Mouse (Mus musculus) left cerebral cortex, postnatal 25 days (tissue): ENCODE results near the gene Brf1. TPM values are rescaled to one million over a fixed set of nuclear protein-coding genes. Genes with fewer than 3 reads are reported as not detected.
A peak's percentile ranks its signal among the peaks of the same experiment; 100 is the strongest.

Experiments
- DNase-seq, 2 experiments: peaks; one replicate each; pipeline ENCODE4 v3.0.0; 2022; ENCODE audit warnings: low spot score in 2 of 2, mixed read lengths in 1 of 2
- intact Hi-C: fragments of 180-260 bp; cut with DNase I; formaldehyde crosslinking; loops from one replicate; pipeline ENCODE4 v1.15.1; 2025
- total RNA-seq, 2 experiments: library from RNA; stranded (reverse); gene quantifications; 2 replicates each; pipeline ENCODE4 v1.2.3; 2021

Brf1 gene
- total RNA-seq, 2 experiments from 2014 or later, result 45.0 to 50.4 TPM

DNA sequence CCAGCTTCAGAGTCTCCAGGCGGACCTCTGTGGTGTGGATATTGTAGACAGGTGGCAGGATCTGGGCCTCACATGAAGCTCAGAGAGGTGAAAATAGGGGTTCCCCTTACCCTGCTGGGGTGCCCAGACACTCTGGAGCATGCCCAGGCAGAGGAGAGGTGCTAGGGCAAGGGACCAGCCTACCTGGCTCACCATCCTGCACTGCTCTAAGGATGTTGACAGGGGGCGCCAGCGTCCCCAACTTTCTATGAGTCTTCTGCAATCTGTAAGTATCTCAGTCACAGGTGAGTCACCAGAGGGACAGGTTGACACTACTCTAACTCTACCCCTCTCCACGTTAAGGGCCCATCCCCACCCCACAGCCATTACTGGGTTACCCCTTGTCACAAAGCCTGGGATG, 53.2 kb downstream of the Brf1 start:
- DNase-seq, result no peak
- intact Hi-C loops, result no loop called here

DNA sequence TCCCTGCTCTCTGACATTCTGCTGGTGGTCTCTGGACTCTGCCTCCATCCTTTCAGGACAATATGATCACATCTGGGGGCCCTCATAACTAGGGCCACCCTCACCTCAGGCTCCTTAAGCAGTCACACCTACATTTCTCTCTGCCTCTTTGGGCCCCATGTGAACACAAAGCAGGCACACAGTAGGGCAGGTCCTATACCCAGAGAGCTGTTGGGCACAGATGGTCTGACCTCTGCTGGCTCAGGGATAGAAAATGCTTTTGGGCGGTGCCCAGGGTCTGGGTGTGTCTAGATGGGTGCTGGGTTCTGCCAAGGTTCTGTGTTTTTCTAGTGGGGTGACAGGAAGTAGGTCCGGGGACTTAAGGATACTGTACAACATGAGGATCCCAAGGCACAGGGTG, 56.8 kb downstream of the Brf1 start:
- DNase-seq, result no peak
- intact Hi-C loops, result no loop called here

GRCm38 (mm10) chr12:112941776-112942713, 58.5 kb downstream of the Brf1 start, which contains the start of gene Nudt14:
Nudt14 (minus strand) TSS chr12:112942124.
- intact Hi-C loops, result no loop called here

GRCm38 (mm10) chr12:112941156-112941775, 59.2 kb downstream of the Brf1 start:
- intact Hi-C loops, result no loop called here
- DNase-seq, result no peak

More at GRCm38 (mm10) chr12:112941776-112942713, 58.5 kb downstream of the Brf1 start, which contains the start of gene Nudt14:
- peak; percentile 73 to 77 for DNase-seq

DNA sequence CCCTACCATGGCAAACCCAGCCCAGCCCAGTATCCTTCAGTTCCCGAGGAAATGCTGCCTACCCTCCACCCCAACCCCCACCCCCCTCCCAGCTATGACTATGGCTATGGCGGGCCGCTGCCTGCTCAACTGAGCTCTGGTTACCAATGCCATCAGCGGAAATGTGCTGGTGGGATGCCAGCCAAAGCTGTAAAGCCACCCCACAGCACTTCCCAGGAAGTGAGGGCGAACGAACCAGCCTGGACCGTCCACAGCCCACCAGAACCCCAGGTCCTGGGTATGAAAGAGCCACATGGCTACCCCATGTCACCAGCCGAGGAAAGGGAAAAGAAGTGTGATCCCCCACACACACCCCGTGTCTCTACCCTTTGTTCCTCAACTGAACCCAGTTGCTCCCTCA, 59.8 kb downstream of the Brf1 start:
- DNase-seq, result no peak
- intact Hi-C loops, result no loop called here

DNA sequence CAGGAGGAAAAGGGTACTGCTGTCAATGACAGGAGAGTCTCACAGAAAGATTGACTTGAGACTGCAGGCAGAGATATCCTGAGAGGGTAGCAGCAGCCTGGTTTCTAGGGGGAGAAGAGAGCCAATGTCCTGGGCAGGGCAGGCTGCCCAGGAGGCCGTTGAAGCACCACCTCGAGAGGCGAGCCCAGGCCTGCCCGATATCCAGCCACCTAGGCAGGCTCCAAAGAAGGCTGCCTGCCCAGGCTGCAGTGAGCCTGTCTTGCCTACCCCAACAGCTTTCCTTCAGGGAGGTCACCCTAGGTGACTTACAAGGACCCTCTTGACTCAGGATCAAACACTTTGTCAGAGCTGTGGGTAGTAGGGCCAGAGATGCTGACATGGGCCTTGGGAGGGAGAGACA, 60.3 kb downstream of the Brf1 start:
- DNase-seq, result no peak
- intact Hi-C loops, result no loop called here

DNA sequence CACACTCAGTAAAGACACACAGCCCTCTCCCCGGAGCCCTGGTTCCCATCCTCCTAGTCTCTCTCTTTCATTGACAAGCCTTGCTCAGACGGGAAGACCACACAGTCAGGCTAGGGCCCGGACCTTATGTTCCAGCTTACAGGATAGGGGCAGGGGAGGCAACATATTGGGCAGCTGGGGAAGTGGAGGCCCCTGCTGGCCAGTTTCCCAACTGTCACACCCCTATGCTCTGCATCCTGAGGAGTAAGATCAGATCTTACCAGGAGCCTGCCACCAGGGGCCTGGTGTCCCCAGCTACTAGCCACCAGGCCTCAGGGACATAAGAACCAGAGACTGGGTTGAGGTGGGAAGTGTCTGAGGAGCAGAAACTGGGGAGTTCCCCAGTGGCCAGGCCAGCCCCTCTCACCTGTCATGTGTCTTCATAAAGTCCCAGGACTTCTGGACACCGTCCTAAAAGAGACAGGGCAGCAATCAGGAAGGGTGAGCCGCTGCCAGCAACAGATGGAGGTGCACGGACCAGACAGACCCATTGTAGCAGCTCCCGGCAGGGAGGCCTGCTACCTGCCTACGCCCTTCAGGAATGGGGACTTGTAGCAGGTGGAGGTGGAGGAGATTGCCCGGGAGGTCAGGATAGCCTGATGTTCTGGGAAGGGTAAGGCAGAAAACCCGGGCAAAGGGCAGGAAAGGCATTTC, 61.5 kb downstream of the Brf1 start:
- intact Hi-C loops, result no loop called here
- no peak for DNase-seq

GRCm38 (mm10) chr12:112938366-112938765, 62.1 kb downstream of the Brf1 start:
- no peak for DNase-seq
- intact Hi-C loops, result no loop called here

DNA sequence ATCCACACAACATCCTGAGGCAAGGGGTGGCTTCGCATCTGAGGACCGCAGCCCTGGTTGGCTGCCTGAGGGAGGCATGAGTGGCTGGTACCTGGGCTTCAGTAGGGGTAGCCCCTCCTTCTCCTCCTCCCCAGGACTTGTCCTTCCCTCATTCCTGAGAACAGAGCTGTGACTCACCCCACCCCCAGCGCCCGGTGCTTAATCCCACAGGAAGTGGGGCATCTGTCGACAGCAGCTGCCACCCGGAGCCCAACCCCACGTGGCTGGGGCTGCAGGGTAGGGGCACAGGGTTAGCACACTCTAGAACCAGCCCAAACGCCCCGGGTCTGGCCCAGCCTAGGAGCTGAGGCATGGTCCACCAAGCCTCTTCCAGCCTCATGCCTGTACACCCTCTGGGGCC, 62.6 kb downstream of the Brf1 start:
- peak in 1 of 2 experiments; percentile 65 for DNase-seq
- intact Hi-C loops, result no loop called here

DNA sequence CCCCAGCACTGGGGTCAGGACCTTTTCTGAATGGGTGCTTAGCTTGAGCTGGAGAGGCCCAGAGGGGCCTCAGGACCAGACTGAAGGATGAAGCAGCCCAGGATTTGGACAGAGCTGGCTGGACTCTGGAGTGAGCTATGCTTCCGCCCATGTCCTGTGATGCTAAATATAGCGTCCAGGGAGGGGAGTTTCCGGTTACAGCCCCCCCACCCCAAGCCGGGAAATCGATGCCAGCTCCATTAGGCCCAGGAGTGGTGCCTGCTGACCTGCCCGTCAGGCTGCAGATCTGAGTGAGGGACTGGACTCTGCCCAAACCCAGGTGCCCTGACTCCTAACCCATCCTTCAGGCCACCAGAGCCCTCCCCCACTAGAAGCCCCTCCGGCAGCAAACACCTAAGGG, 67.9 kb downstream of the Brf1 start:
- intact Hi-C loops, result no loop called here
- no peak for DNase-seq

DNA sequence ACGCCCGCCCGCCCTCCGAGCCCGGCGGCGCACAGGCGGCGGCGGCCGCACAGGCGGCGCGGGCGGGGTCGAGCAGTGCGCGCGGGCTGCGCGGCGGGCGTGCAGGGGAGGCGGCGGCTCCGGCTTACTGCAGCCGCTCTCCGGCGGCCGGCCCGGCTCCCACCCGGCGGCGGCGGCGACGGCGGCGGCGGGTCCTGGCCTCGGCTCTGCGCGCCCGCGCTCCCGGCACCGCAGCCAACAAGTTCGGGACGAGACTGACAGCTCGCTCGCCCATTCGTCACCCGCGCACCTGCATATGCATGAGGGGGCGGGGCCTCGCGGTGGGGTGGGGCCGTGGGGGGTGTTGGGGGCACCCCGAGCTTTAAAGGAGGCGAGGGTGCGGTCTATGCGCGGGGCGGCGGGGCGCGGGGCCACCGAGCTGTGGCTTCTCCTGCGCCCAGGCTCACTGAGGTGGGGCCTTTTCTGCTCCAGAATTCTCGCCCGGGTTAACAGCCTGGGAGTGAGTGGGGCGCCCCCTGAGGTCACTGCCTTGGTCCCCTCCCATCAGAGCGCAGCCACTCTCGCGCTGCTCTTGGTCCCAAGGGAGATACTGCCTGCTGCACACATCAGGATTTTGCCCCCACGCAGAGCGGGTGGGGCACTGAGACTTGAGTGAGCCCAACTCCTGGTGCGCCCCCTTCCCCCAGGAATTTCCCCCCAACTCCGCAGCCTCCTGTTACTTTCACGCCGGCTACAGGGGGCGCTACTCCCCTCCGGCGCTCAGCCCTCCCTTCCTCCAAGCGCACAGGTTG, 70.7 kb downstream of the Brf1 start, which contains the start of gene Jag2:
Gene Jag2, minus strand, starts transcription at position 215 of the 791 bp plus-strand sequence.
- DNase-seq, result peak; percentile 80
- intact Hi-C loops, result loop anchor here (5.0 kb wide), 1 partner anchor 52 kb away; no protein-coding TSS in a partner anchor

DNA sequence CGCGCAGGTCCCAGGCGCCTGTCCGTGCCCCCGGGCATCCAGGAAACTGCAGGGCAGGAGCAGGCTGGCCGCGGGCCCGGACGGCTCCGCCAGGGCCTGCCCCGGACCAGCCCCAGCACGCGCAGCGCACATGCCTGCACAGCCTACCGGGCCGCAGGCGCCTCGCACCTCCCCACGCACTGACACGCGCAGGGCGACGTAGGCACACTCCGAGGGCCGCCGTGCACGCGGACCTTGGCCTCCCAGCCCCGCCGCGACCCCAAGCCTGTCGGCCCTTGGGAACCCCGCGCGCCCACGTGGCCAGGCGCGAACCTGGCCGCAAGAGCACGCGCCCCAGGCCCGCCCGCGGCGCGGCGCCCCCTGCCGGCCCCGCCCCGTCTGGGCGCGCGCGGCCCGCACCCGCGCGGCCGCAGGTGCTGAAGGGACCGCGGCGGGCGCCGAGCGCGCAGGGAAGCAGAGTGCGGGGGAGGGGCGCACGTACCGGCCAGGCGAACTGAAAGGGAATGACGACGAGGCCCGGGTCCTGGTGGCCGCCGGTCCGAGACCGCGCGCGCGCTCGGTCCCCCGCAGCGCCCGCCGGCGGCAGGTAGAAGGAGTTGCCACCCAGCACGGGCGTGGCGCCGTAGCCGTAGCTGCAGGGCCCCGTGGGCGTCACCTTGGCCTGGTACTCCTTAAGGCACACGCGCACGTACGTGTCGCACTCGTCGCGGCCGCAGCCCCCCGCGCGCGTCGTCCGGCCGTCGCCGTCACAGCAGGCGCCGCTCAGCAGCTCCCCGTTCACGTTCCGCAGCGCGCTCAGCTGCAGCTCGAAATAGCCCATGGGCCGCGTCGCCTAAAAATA, 71.9 kb downstream of the Brf1 start:
- peak; percentile 75 to 79 for DNase-seq
- intact Hi-C loops, result loop anchor here (5.0 kb wide), 1 partner anchor 51 kb away; no protein-coding TSS in a partner anchor

DNA sequence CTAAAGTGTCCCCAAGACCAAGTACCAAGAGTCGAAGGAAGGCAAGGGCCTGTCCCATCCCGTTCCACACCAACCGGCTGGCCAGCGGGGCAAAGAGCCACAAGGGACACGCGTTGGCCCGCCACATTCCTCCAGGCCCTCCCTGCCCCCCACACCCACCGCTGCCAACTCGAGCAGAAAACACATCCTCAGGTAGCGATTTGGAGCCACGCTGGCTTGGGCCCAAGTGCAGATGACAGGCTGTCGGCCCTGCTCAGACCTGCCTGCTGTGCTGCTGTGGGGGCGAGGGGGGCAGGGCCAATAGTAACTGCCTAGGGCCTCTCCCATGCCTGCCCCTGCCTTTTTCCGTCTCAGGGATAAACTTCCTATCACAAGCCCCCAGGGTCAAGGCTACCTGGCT, 73.2 kb downstream of the Brf1 start:
- intact Hi-C loops, result loop anchor here (5.0 kb wide), 1 partner anchor 50 kb away; no protein-coding TSS in a partner anchor
- DNase-seq, result no peak

- intact Hi-C loops, result loop anchor here (5.0 kb wide), 1 partner anchor 49 kb away; no protein-coding TSS in a partner anchor
- DNase-seq, result no peak
Measured at GRCm38 (mm10) chr12:112925950-112926349, 74.6 kb downstream of the Brf1 start.

DNA sequence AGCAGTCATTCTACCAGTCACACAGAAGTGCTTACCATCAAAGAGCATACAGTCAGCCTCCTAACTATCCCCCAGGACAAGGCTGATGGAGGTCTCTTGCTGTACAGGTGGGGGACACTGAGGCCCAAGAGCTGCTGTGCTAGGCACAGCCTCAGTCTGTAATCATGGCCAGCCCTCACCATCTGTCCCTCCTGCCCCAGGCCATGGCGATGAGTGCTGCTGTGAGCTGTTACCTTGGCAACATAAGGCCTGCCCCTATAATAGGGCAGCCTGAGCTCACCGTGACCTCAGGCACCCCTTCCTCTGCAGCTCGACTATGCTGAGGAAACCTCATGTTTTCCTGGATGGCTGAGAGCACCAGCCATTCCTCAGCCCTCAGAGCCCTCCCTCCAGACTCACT, 78.0 kb downstream of the Brf1 start:
- no peak for DNase-seq
- intact Hi-C loops, result no loop called here

DNA sequence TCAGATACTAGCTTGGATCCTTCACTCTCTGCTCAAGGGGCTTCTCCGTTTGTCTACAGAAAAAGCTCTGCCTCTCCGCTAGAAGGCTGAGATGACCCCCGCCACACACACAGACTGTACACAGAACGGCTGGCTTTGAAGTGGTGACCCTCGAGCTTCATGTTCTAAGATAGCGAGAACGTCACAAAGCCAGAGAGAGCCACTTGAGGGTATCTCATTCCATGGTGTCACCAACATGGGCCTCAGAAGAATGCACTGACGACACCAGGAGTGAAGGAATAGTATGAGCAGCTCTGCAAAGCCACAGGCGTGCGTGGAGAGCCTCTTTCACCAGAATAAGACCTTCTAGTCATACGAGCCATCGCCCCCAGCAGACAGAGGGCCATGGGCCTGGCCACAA, 79.0 kb downstream of the Brf1 start:
- DNase-seq, result no peak
- intact Hi-C loops, result no loop called here

- intact Hi-C loops, result no loop called here
- DNase-seq, result no peak
Measured at GRCm38 (mm10) chr12:112917906-112918305, 82.6 kb downstream of the Brf1 start.

DNA sequence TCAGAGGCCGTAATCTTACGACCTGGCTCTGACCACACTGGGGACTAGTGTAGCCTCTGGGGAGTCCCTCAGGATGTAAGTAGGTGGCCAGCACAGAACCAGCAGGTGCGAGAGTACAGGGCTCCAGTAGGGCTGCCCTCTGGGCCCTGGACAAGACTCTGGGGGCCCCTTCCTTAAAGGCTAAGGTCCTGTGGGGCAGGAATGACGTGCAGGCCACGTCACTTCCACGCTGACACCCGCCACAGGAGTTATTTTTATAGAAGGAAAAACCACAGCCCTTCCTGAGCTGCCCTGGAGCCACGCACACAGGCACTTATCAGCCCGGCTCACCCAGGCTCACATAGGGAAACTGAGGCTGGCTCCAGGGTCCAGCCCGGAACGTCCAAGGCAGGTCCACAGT, 83.0 kb downstream of the Brf1 start:
- DNase-seq, result no peak
- intact Hi-C loops, result no loop called here
